In genomic region chr1:92718108-92718507, GRCm38 (mm10) we compare ENCODE assay signal across 26 mouse cellular contexts.
DNase-seq lines count a peak whose midpoint lies in the region; ATAC-seq and TF ChIP-seq lines count a peak whose summit lies in the region.
"Had no signal": no experiment of that assay in that cellular context is flagged by ENCODE, and none has a peak within 500 bp of the region (broad histone marks: within the 10 kb centered on the region; RNA-seq: fewer than 3 reads in every experiment).

No protein-coding gene starts in this region.

- no peak overlapping the region for H3K9ac ChIP-seq in heart, embryonic 11.5 days (ENCODE audit: low read depth, low read length)
- H3K9ac ChIP-seq in liver, postnatal 0 days (replicated peaks): no peak overlapping the region
- no peak overlapping the region for H3K9ac ChIP-seq in liver, embryonic 11.5 days (ENCODE audit: low read depth, low read length)
- no peak overlapping the region for H3K9ac ChIP-seq in intestine, embryonic 16.5 days (ENCODE audit: low read depth, low read length)
- no peak overlapping the region for H3K9ac ChIP-seq in stomach, postnatal 0 days (ENCODE audit: low read length)
- H3K9ac ChIP-seq: embryonic facial prominence, embryonic 12.5 days; heart, embryonic 15.5 days; hindbrain, embryonic 14.5 days; midbrain, embryonic 15.5 days; neural tube, embryonic 13.5 days had no signal

- no peaks in the 10 kb centered on the region for H3K27me3 ChIP-seq in heart, embryonic 11.5 days (ENCODE audit: control insufficient read depth, insufficient read depth, low read length)
- H3K27me3 ChIP-seq in liver, postnatal 0 days (ENCODE audit: insufficient read depth, low read length): no peaks in the 10 kb centered on the region
- H3K27me3 ChIP-seq in liver, embryonic 11.5 days (replicated peaks; ENCODE audit: control insufficient read depth, insufficient read depth, low read length): no peaks in the 10 kb centered on the region; the same call in 1 of the 2 replicates
- H3K27me3 ChIP-seq in intestine, embryonic 16.5 days (replicated peaks; ENCODE audit: control insufficient read depth, insufficient read depth, low read length): no peaks in the 10 kb centered on the region
- no peaks in the 10 kb centered on the region for H3K27me3 ChIP-seq in stomach, postnatal 0 days (ENCODE audit: control insufficient read depth, insufficient read depth, low read length)
- H3K27me3 ChIP-seq: embryonic facial prominence, embryonic 12.5 days; midbrain, embryonic 15.5 days; neural tube, embryonic 13.5 days had no signal

- no peak for TF ChIP-seq CTCF in liver, postnatal 0 days (IDR thresholded peaks at IDR 0.05; ENCODE audit: low read depth)
- no peak for TF ChIP-seq CTCF in stomach, postnatal 0 days (IDR thresholded peaks at IDR 0.05; ENCODE audit: low read depth)

- no peak overlapping the region for H3K4me2 ChIP-seq in heart, embryonic 11.5 days
- no peak overlapping the region for H3K4me2 ChIP-seq in liver, postnatal 0 days (ENCODE audit: low read depth, low read length)
- no peak overlapping the region for H3K4me2 ChIP-seq in liver, embryonic 11.5 days
- no peak overlapping the region for H3K4me2 ChIP-seq in intestine, embryonic 16.5 days (ENCODE audit: low read depth, low read length)
- H3K4me2 ChIP-seq in stomach, postnatal 0 days (replicated peaks; ENCODE audit: low read depth): no peak overlapping the region
- H3K4me2 ChIP-seq: embryonic facial prominence, embryonic 12.5 days; heart, embryonic 15.5 days; hindbrain, embryonic 14.5 days; midbrain, embryonic 15.5 days; neural tube, embryonic 13.5 days had no signal

- no peak for TF ChIP-seq EP300 in liver, postnatal 0 days (IDR thresholded peaks at IDR 0.05; ENCODE audit: low read depth)
- TF ChIP-seq EP300 in stomach, postnatal 0 days (optimal IDR thresholded peaks at IDR 0.05): no peak

- no peak overlapping the region for H3K27ac ChIP-seq in heart, embryonic 11.5 days (ENCODE audit: low read depth, low read length)
- no peak overlapping the region for H3K27ac ChIP-seq in liver, postnatal 0 days (ENCODE audit: low read depth)
- no peak overlapping the region for H3K27ac ChIP-seq in liver, embryonic 11.5 days (ENCODE audit: low read depth, low read length)
- no peak overlapping the region for H3K27ac ChIP-seq in intestine, embryonic 16.5 days (ENCODE audit: low read length)
- H3K27ac ChIP-seq in stomach, postnatal 0 days (replicated peaks): no peak overlapping the region
- H3K27ac ChIP-seq: embryonic facial prominence, embryonic 12.5 days; gastrocnemius, adult 2 months; hindbrain, embryonic 14.5 days; midbrain, embryonic 15.5 days; neural tube, embryonic 13.5 days had no signal

- no peak overlapping the region for H3K4me3 ChIP-seq in heart, embryonic 11.5 days (ENCODE audit: low read depth, low read length)
- no peak overlapping the region for H3K4me3 ChIP-seq in liver, postnatal 0 days (ENCODE audit: low read depth, low read length)
- H3K4me3 ChIP-seq in liver, embryonic 11.5 days (ENCODE audit: low read depth, low read length): no peak overlapping the region
- no peak overlapping the region for H3K4me3 ChIP-seq in intestine, embryonic 16.5 days (ENCODE audit: low read length)
- no peak overlapping the region for H3K4me3 ChIP-seq in stomach, postnatal 0 days (ENCODE audit: low read depth, low read length)
- H3K4me3 ChIP-seq: embryonic facial prominence, embryonic 12.5 days; gastrocnemius, adult 2 months; heart, embryonic 15.5 days; midbrain, embryonic 15.5 days; neural tube, embryonic 13.5 days had no signal

- peak; percentile 22 for ATAC-seq in heart, embryonic 11.5 days (replicated peaks; ENCODE audit: insufficient number of reproducible peaks, low FRiP score, low TSS enrichment)
- peak; percentile 95 for ATAC-seq in liver, postnatal 0 days
- ATAC-seq in liver, embryonic 11.5 days (replicated peaks; ENCODE audit: low FRiP score): no peak
- ATAC-seq in intestine, embryonic 16.5 days: peak; percentile 83
- peak; percentile 48; the same call in 1 of the 2 replicates for ATAC-seq in stomach, postnatal 0 days (ENCODE audit: low FRiP score, low TSS enrichment)
- ATAC-seq: activated CD4-positive, CD25-positive, alpha-beta regulatory T cell, adult 4 months; midbrain, embryonic 15.5 days had no signal

- no peaks in the 10 kb centered on the region for H3K36me3 ChIP-seq in heart, embryonic 11.5 days (ENCODE audit: control insufficient read depth, insufficient read depth, low read length)
- H3K36me3 ChIP-seq in liver, postnatal 0 days (replicated peaks; ENCODE audit: insufficient read depth, low read length): no peaks in the 10 kb centered on the region
- H3K36me3 ChIP-seq in liver, embryonic 11.5 days (ENCODE audit: control insufficient read depth, insufficient read depth, low read length): no peaks in the 10 kb centered on the region
- H3K36me3 ChIP-seq in intestine, embryonic 16.5 days (ENCODE audit: control insufficient read depth, insufficient read depth, low read length): no peaks in the 10 kb centered on the region
- H3K36me3 ChIP-seq in stomach, postnatal 0 days (ENCODE audit: control insufficient read depth, insufficient read depth, low read length): no peaks in the 10 kb centered on the region
- H3K36me3 ChIP-seq: embryonic facial prominence, embryonic 12.5 days; G1E; heart, embryonic 15.5 days; midbrain, embryonic 15.5 days; neural tube, embryonic 13.5 days had no signal

- H3K9me3 ChIP-seq in heart, embryonic 11.5 days (replicated peaks; ENCODE audit: control insufficient read depth, low read length): no peaks in the 10 kb centered on the region
- no peaks in the 10 kb centered on the region for H3K9me3 ChIP-seq in liver, postnatal 0 days (ENCODE audit: low read length)
- no peaks in the 10 kb centered on the region for H3K9me3 ChIP-seq in liver, embryonic 11.5 days (ENCODE audit: control insufficient read depth, low read length)
- no peaks in the 10 kb centered on the region for H3K9me3 ChIP-seq in intestine, embryonic 16.5 days (ENCODE audit: control insufficient read depth, low read length)
- no peaks in the 10 kb centered on the region for H3K9me3 ChIP-seq in stomach, postnatal 0 days (ENCODE audit: control insufficient read depth, low read length)
- H3K9me3 ChIP-seq: embryonic facial prominence, embryonic 12.5 days; G1E; heart, embryonic 15.5 days; midbrain, embryonic 15.5 days; neural tube, embryonic 13.5 days had no signal

- peaks cover 28% of the 10 kb centered on the region for H3K4me1 ChIP-seq in heart, embryonic 11.5 days (ENCODE audit: control insufficient read depth, insufficient read depth, low read length)
- no peaks in the 10 kb centered on the region for H3K4me1 ChIP-seq in liver, postnatal 0 days (ENCODE audit: insufficient read depth)
- H3K4me1 ChIP-seq in liver, embryonic 11.5 days (replicated peaks; ENCODE audit: control insufficient read depth, insufficient read depth, low read length): no peaks in the 10 kb centered on the region
- H3K4me1 ChIP-seq in intestine, embryonic 16.5 days (ENCODE audit: control insufficient read depth, insufficient read depth, low read length): no peaks in the 10 kb centered on the region
- H3K4me1 ChIP-seq in stomach, postnatal 0 days (replicated peaks; ENCODE audit: control insufficient read depth, insufficient read depth): no peaks in the 10 kb centered on the region

- intact Hi-C loops in heart, postnatal 36 days (cut with DNase I): no loop called here

- no peak for DNase-seq in heart, postnatal 36 days
- DNase-seq in liver, postnatal 0 days: no peak
- DNase-seq in liver, embryonic 11.5 days (ENCODE audit: low spot score): no peak
- DNase-seq in stomach, postnatal 0 days (ENCODE audit: low spot score): peak; percentile 50
- no peak for DNase-seq in T-cell, adult 2 months (ENCODE audit: low spot score)
- no peak for DNase-seq in cerebellum, adult 11-12 months
- DNase-seq: adrenal gland, adult 8-10 months; cerebellum, adult 18-20 months; cerebellum, postnatal 14 days; gastrocnemius, adult 2 months; kidney, adult 11 months; layer of hippocampus, adult 9-11 months; liver; lung, adult 2 months; lung, postnatal 14 days; thymus, adult 2 months; thymus, postnatal 4 days had no signal

- 58% methylated on average over 4 of the region's 4 CpGs for WGBS in heart, embryonic 11.5 days (ENCODE audit: insufficient replicate concordance)
- 58% methylated on average over 4 of the region's 4 CpGs for WGBS in liver, postnatal 0 days (ENCODE audit: insufficient replicate concordance)
- 64% methylated on average over 4 of the region's 4 CpGs for WGBS in liver, embryonic 11.5 days
- 63% methylated on average over 4 of the region's 4 CpGs for WGBS in intestine, embryonic 16.5 days
- WGBS in stomach, postnatal 0 days: 55% methylated on average over 4 of the region's 4 CpGs
